Mouse (Mus musculus): ENCODE measurements around the gene Zscan29.

DNA sequence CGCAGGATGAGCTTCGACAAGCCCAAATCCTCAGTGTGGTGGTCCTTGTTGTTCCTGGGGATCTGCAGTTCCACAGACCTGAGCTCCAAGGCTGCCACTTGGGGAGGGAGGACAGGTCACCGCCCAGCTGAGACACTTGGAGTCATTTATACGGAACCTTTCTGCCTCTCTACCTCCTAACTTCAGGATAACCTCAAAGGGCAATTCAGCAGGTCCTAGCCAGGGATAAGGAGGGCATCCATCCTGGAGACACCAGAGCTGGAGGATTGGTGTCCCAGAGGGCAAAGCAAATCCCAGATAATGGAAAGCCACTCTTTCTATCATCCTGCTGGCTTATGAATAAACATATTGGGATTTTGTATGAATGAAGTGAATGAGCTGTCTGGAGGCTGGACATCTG lies 61.2 kb downstream of the Zscan29 start, which contains the start of gene Tgm7:
- no peak for TF ChIP-seq CTCF (IDR thresholded peaks at IDR 0.05; ENCODE audit: low read depth)
- no peak for TF ChIP-seq EP300 (IDR thresholded peaks at IDR 0.05; ENCODE audit: low read depth)
